Mouse (Mus musculus) bone marrow, adult 2 months (tissue): ENCODE results near the gene Itpka. TPM values are rescaled to one million over a fixed set of nuclear protein-coding genes. Genes with fewer than 3 reads are reported as not detected.

Experiments
- H3K27ac ChIP-seq: fragments of 200-500 bp; 2 replicates; pipeline ENCODE4 v1.5.1; 2012; ENCODE audit warnings: low read depth, mild to moderate bottlenecking, control low read depth, inconsistent platforms, low read length; ENCODE audit not compliant: control insufficient read depth, poor library complexity, insufficient read depth
- H3K4me1 ChIP-seq: fragments of 200-500 bp; 2 replicates; pipeline ENCODE4 v1.6.1; 2011; ENCODE audit warnings: low read length; ENCODE audit not compliant: control insufficient read depth, insufficient read depth
- H3K4me3 ChIP-seq: fragments of 200-500 bp; replicated peaks from 2 replicates; pipeline ENCODE3; 2011; ENCODE audit warnings: mild to moderate bottlenecking, low read depth, low read length, control low read depth; ENCODE audit not compliant: control insufficient read depth
- CTCF ChIP-seq: fragments of 200-500 bp; IDR thresholded peaks from 2 replicates; pipeline ENCODE4 v1.5.1; 2011; ENCODE audit warnings: low read length, control low read depth; ENCODE audit not compliant: control insufficient read depth, insufficient read depth
- POLR2A ChIP-seq: fragments of 200-500 bp; IDR thresholded peaks from 2 replicates; pipeline ENCODE4 v1.6.1; 2011; ENCODE audit warnings: low read depth, mild to moderate bottlenecking, control low read depth, low read length, borderline replicate concordance; ENCODE audit not compliant: control insufficient read depth
- WGBS: fragments of 180-500 bp; shearing (Covaris S2); methylation state at CpG from one replicate; pipeline ENCODE4 v1.1.7; 2018; 5-methylcytosine and 5-hydroxymethylcytosine counted together
- polyA plus RNA-seq: library from polyadenylated mRNA; stranded (reverse); fragments of >200 nt; gene quantifications from 2 replicates; pipeline ENCODE4 v1.2.4, GENCODE M21; 2011; ENCODE audit warnings: low replicate concordance; ENCODE audit not compliant: missing spikeins, insufficient read depth, insufficient read length

The Itpka gene
- polyA plus RNA-seq, 1 experiment = not detected

DNA sequence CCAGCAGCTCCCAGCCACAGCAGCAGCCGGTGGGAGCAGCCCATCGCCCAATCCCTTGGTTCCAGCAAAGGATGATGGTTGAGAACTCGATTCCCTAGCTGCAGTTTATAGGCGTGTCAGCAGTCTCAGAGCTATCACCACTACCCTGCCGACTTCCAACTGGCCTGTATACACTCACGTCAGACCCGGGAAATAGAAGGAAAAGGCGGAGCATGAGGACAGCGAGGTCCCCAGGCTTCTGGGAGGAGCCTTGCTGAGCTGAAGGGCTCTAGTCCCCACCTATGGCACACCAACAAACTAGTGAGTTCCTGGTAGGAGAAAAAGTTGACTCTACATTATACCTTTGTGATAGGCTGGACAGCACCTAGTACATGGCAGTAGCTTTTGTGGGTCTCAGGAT, 18.1 kb downstream of the Itpka start, which contains the start of gene Ltk:
Gene Ltk, minus strand, starts transcription at position 181 of the 400 bp plus-strand sequence.
- WGBS = 29% methylated on average over 9 of the region's 9 CpGs
- Histone ChIP-seq H3K4me3 (no peak within 1 kb of the TSS), H3K4me1 (no peaks in the 10 kb centered on the region), H3K27ac (no peak within 1 kb of the TSS)
- TF ChIP-seq CTCF (no peak), POLR2A (no peak)

DNA sequence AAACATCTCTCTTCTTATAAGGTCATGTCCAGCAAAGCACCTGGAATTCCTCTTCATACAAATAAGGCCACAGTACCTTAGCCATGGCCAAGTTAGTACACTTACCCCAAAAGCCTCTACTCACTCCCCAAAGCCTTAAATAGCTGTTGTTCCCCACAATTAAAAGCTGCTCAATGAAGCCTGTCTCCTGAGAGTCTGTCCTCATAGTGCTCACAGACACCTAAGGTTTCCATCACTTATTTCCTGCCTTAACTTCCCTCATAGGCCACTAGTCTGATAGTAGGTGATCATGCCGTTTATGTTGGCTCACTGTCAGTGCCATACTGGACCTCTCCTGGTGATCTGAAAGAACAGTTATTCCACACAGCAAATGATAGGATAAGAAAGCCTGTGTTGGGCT, 20.1 kb downstream of the Itpka start:
- WGBS = 31% methylated on average over 1 of the region's 1 CpGs

GRCm38 (mm10) chr2:119763924-119764323, 21.8 kb downstream of the Itpka start:
- TF ChIP-seq CTCF (no peak), POLR2A (no peak)
- H3K4me1 ChIP-seq = no peaks in the 10 kb centered on the region

More for the DNA sequence above, 20.1 kb downstream of the Itpka start:
- no peaks in the 10 kb centered on the region for H3K4me1 ChIP-seq
- no peak for TF ChIP-seq CTCF
- no peak overlapping the region for H3K27ac ChIP-seq
- no peak overlapping the region for H3K4me3 ChIP-seq

DNA sequence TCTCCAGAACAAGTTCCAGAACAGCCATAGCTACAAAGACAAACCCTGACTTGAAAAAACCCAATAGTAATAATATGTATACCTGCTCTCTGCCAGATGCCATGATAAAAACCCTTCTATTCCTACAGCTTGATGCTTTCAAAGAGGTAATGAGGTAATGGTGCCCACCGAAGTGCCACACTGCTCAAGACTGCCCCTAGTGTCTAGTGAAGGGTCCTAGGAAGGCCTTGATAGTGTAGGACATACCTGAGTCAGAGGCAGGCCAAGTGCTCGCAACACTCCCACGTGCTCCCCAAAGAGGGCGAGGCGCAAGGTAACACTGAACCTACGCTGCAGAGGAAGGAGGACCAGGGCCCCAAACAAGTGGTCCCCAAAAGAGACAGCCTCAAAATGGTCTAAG, 25.1 kb downstream of the Itpka start:
- 89% methylated on average over 6 of the region's 6 CpGs for WGBS
- no peak overlapping the region for H3K27ac ChIP-seq
- no peaks in the 10 kb centered on the region for H3K4me1 ChIP-seq
- TF ChIP-seq POLR2A (no peak), CTCF (peak; percentile 26; the same call in 1 of the 2 replicates)
- no peak overlapping the region for H3K4me3 ChIP-seq

More at GRCm38 (mm10) chr2:119763924-119764323, 21.8 kb downstream of the Itpka start:
- WGBS = 77% methylated on average over 4 of the region's 4 CpGs
- Histone ChIP-seq H3K4me3 (no peak overlapping the region), H3K27ac (no peak overlapping the region)

DNA sequence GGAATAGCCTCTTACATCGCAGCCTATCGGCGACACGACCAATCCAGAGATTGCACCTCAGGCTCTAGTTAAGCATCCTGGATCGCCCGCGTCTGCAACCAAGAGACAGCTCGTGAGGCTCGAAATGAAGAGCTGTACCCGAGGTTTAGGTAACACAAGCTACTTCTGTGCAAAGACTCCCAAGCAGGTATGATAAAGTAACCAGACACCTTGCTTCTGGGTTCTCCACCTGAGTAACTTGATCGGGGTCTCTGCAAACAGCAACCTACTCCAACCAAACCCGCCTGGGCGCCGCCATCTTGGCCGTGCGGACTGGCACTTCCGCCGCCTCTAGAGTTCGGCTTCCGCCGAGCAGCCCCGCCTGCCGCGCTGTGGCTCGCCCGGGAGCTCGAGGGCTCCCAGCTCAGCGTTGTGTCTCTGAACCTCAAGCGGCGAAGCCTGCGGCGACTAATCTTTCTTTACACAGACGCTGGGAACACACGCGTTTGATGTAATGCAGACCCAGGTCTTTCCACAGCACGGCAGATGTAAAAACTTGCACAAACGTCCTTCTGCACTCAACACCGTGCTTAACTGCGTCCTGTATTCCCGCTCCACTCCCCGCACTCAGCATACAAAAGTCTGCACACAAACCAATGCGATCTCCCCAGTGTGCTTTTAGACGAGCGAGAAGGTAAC, 45.2 kb downstream of the Itpka start, which contains the start of gene Rpap1:
Gene Rpap1, minus strand, starts transcription at position 332 of the 678 bp plus-strand sequence.
- Histone ChIP-seq H3K27ac (no peak within 1 kb of the TSS), H3K4me1 (no peaks in the 10 kb centered on the region), H3K4me3 (peak within 1 kb of the TSS; percentile 75)
- WGBS = under 1% methylated on average over 44 of the region's 44 CpGs
- no peak for TF ChIP-seq CTCF
- TF ChIP-seq POLR2A = peak; percentile 75; the same call in 1 of the 2 replicates

DNA sequence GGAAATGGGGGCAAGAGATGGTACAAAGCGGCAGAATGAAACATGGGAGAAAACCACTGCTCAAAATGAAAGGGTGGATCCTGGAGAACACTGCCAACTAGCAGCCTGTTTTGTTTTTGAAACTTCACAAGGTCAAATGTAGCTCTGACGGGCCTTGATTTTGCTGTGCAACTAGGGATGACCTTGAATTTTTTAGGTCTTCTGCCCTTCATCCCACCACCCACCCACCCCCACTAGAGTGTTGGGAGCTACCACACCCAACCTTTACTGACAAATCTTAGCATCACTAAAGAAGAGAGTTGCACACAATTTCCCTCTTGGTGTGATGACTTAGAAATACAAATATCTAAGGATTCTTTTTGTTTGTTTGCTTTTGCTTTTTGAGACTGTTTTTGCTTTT, 47.9 kb downstream of the Itpka start:
- TF ChIP-seq CTCF = no peak
- TF ChIP-seq POLR2A = no peak
- no peak overlapping the region for H3K4me3 ChIP-seq
- H3K4me1 ChIP-seq = no peaks in the 10 kb centered on the region
- 82% methylated on average over 2 of the region's 2 CpGs for WGBS
- H3K27ac ChIP-seq = no peak overlapping the region

DNA sequence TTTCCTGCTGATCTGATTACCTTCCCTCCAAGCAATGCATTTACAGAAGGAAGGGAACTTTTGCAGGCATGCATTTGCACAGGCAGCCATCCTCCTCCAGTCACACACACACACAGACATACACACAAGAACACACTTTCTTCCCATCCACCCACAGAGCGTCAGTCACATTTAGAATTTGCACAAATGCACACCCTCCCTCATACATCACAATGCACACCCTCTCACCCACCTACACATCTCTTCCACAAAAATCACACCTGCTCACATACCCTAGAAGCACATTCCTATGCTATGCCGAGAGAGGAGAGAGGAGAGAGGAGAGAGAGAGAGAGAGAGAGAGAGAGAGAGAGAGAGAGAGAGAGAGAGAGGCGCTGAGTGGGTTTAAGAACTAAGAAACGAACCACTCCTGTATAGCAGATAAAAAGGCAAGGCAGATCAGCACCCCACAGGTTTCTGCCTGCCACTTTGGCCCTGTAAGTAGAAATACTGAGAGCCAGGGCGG, 55.2 kb downstream of the Itpka start, which contains the start of gene Tyro3:
Gene Tyro3, plus strand, starts transcription at position 455 of the 505 bp plus-strand sequence.
- Histone ChIP-seq H3K4me3 (no peak within 1 kb of the TSS), H3K4me1 (no peaks in the 10 kb centered on the region), H3K27ac (no peak within 1 kb of the TSS)
- TF ChIP-seq CTCF (no peak), POLR2A (no peak)
- 57% methylated on average over 5 of the region's 5 CpGs for WGBS

GRCm38 (mm10) chr2:119798246-119798927, 56.2 kb downstream of the Itpka start:
- Histone ChIP-seq H3K4me3 (no peak overlapping the region), H3K27ac (no peak overlapping the region), H3K4me1 (no peaks in the 10 kb centered on the region)
- TF ChIP-seq POLR2A = no peak
- TF ChIP-seq CTCF = peak; percentile 25; the same call in 1 of the 2 replicates
- WGBS = 12% methylated on average over 13 of the region's 13 CpGs
